Mouse (Mus musculus) ES-Bruce4 (cell line): ENCODE results near the gene Pxdn. TPM values are rescaled to one million over a fixed set of nuclear protein-coding genes. Genes with fewer than 3 reads are reported as not detected.

Source experiments
- H3K27ac ChIP-seq: 2 replicates; pipeline ENCODE4 v1.5.1; 2012; ENCODE audit warnings: low read length, inconsistent platforms; ENCODE audit not compliant: insufficient read depth
- H3K27me3 ChIP-seq: 2 replicates; pipeline ENCODE4 v1.6.1; 2012; ENCODE audit warnings: mild to moderate bottlenecking, low read length, inconsistent platforms; ENCODE audit not compliant: control insufficient read depth, poor library complexity, insufficient read depth, severe bottlenecking
- H3K36me3 ChIP-seq: 2 replicates; pipeline ENCODE4 v1.6.1; 2012; ENCODE audit warnings: inconsistent platforms, mild to moderate bottlenecking, low read length, moderate library complexity; ENCODE audit not compliant: control insufficient read depth, poor library complexity, insufficient read depth, severe bottlenecking
- H3K4me1 ChIP-seq: one replicate; pipeline ENCODE4 v1.8.1; 2011; ENCODE audit warnings: low read length; ENCODE audit not compliant: control insufficient read depth, insufficient read depth
- H3K4me3 ChIP-seq: 2 replicates; pipeline ENCODE4 v1.5.1; 2011; ENCODE audit warnings: low read depth, mild to moderate bottlenecking, low read length
- H3K9ac ChIP-seq: 2 replicates; pipeline ENCODE4 v1.6.1; 2012; ENCODE audit warnings: low read depth, mild to moderate bottlenecking, inconsistent platforms; ENCODE audit not compliant: poor library complexity, severe bottlenecking
- H3K9me3 ChIP-seq: replicated peaks from 2 replicates; pipeline ENCODE4 v1.6.1; 2012; ENCODE audit warnings: mild to moderate bottlenecking, low read length, inconsistent platforms; ENCODE audit not compliant: control insufficient read depth, poor library complexity, insufficient read depth, severe bottlenecking
- CTCF ChIP-seq: IDR thresholded peaks from one replicate; pipeline ENCODE4 v1.8.1; 2011; ENCODE audit warnings: low read depth, low read length
- EP300 ChIP-seq: IDR thresholded peaks from 2 replicates; pipeline ENCODE4 v1.6.1; 2011; ENCODE audit warnings: low read depth, low read length; ENCODE audit not compliant: insufficient read depth
- POLR2A ChIP-seq: IDR thresholded peaks from one replicate; pipeline ENCODE4 v1.8.1; 2011; ENCODE audit warnings: low read length; ENCODE audit not compliant: insufficient read depth
- polyA plus RNA-seq: library from polyadenylated mRNA; stranded (reverse); fragments of >200 nt; gene quantifications from 2 replicates; pipeline ENCODE4 v1.2.4, GENCODE M21; 2011; ENCODE audit warnings: low read depth; ENCODE audit not compliant: missing spikeins, insufficient read depth, insufficient read length

Pxdn gene
- polyA plus RNA-seq, 1 experiment = 44.4 TPM

DNA sequence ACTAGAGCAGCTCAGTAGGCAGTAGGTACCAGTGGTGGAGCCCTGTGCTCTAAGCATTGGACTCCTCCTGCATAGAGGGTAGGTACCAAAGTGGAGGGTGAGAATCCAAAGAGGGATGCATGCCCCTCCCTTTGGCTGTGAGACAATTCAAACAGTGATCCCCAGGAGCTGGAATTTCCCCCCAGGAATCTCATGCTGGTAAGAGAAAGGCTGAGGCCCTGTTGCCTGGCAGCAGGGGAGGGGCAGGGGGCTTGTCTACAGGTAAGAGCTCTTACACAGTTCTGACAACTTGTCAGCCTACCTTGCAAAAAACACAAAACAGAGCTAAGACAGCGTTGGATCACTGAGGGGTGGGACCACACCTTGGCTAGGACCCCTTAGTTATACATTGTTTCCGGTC, 3.9 kb upstream of the Pxdn start:
- no peak for TF ChIP-seq EP300
- TF ChIP-seq CTCF = no peak
- no peak for TF ChIP-seq POLR2A
- H3K9ac ChIP-seq = no peak overlapping the region

DNA sequence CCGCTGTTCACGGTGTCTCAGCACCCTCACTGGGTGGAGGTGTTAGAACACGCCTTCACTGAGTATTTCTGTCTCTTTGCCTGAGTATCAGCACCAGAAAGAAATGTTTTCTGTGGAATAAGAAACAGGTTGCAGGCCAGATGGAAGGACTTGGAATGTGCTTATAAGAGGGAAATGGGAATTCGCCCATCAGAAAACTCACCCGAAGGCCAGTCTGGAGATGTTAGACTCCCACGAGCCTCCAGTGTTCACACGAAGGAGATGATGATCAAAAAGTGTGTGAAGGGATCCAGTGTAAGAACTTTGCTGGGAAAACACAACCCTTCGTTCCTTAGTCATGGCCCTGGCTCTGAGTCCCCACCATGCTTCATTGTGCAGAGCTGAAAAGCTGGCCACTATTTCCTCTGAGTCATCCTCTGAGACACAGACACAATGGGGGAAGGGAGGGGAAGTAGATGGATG, 3.3 kb upstream of the Pxdn start:
- Histone ChIP-seq H3K9me3 (no peaks in the 10 kb centered on the region), H3K27me3 (no peaks in the 10 kb centered on the region), H3K36me3 (no peaks in the 10 kb centered on the region), H3K4me1 (no peaks in the 10 kb centered on the region), H3K4me3 (no peak overlapping the region), H3K27ac (no peak overlapping the region), H3K9ac (no peak overlapping the region)
- TF ChIP-seq POLR2A (no peak), CTCF (no peak), EP300 (no peak)

More for the DNA sequence above, 3.9 kb upstream of the Pxdn start:
- Histone ChIP-seq H3K27ac (no peak overlapping the region), H3K9me3 (no peaks in the 10 kb centered on the region), H3K36me3 (no peaks in the 10 kb centered on the region), H3K27me3 (no peaks in the 10 kb centered on the region), H3K4me1 (no peaks in the 10 kb centered on the region), H3K4me3 (no peak overlapping the region)

DNA sequence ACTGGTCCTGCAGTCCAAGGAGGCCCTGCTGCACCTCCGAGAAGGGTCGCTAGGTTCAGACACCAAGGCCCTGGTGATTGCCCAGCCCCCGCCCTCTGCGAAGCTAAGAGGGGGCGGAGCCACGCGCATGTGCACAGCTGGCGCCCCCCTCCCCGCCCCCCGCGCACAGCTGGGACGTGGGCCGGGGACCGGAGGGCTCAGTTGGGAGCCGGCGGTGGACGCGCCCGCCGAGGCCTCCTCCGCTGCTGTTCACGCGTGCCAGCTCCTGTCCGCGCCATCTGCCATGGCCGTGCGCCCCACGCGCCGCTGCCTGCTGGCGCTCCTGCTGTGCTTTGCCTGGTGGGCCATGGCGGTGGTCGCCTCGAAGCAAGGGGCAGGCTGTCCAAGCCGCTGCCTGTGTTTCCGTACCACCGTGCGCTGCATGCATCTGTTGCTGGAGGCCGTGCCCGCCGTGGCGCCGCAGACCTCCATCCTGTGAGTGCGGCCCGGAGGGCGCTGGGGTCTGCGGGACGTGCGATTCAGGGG, 505 bp downstream of the Pxdn start:
- H3K9ac ChIP-seq = peak overlapping the region; percentile 66
- TF ChIP-seq EP300 = no peak
- no peak for TF ChIP-seq CTCF
- TF ChIP-seq POLR2A = no peak
- H3K27me3 ChIP-seq = no peaks in the 10 kb centered on the region
- no peaks in the 10 kb centered on the region for H3K4me1 ChIP-seq
- H3K4me3 ChIP-seq = peak overlapping the region; percentile 79
- H3K36me3 ChIP-seq = no peaks in the 10 kb centered on the region
- no peak overlapping the region for H3K27ac ChIP-seq
- no peaks in the 10 kb centered on the region for H3K9me3 ChIP-seq

DNA sequence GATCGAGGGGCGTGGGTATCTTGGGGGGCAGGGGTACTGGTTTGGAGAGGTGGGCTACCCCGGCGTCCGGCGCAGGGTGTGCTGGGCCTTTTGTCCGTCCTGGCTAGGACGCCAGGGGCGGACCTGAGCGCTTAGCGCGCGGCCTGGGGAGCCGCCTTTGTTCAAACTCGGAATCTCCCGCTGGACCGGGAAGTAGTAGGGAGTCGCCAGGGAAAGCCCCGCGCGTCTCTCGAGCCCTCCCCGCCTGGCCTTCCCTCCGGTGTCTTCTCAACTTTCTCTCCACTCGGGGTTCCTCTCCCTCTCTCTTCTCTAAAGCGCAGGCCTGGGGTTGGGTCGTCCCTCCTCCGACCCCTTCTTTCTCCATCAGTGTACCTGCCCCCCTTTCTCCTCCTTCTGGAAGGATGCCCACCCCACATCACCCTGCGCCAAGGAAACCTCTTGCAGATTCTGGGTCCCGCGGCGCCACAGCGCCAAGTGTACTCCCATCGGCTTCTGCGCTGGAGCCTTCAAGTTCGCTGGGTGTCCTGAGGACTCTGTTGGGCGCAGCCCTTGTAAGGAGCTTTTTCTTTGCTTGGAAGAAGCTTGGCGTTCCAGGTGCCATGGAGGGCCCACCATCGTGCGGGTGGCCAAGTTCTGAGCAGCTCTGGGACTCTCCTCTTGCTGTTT, 1.1 kb downstream of the Pxdn start:
- H3K27ac ChIP-seq = no peak overlapping the region

DNA sequence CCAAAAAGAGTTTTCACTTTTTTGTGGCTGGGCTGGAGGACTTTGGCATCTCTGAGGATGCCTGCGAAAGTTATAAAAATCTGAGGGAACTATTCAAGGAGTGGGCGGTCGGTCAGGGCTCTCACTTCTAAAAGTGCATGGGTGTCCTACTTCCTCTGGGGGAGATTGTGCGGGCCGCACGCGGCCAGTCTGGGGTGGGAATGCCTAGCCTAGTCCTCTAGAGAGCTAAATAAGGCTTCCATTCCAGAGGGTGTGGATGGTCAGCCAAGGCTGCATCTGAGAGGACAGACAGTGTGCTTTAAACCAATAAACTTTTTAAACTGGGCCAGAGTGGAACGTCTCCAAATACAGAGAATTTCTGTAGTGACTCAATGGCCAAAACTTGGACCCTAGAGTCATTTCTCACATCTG, 1.9 kb downstream of the Pxdn start:
- TF ChIP-seq EP300 = no peak
- no peak for TF ChIP-seq POLR2A
- no peak for TF ChIP-seq CTCF
- Histone ChIP-seq H3K36me3 (no peaks in the 10 kb centered on the region), H3K27ac (no peak overlapping the region), H3K9ac (no peak overlapping the region), H3K9me3 (no peaks in the 10 kb centered on the region), H3K4me1 (no peaks in the 10 kb centered on the region), H3K27me3 (no peaks in the 10 kb centered on the region), H3K4me3 (no peak overlapping the region)

More for the DNA sequence above, 1.1 kb downstream of the Pxdn start:
- Histone ChIP-seq H3K9me3 (no peaks in the 10 kb centered on the region), H3K4me3 (peak overlapping the region; percentile 79), H3K27me3 (no peaks in the 10 kb centered on the region), H3K9ac (peak overlapping the region; percentile 66), H3K36me3 (no peaks in the 10 kb centered on the region), H3K4me1 (no peaks in the 10 kb centered on the region)
- TF ChIP-seq EP300 (no peak), CTCF (no peak), POLR2A (no peak)

DNA sequence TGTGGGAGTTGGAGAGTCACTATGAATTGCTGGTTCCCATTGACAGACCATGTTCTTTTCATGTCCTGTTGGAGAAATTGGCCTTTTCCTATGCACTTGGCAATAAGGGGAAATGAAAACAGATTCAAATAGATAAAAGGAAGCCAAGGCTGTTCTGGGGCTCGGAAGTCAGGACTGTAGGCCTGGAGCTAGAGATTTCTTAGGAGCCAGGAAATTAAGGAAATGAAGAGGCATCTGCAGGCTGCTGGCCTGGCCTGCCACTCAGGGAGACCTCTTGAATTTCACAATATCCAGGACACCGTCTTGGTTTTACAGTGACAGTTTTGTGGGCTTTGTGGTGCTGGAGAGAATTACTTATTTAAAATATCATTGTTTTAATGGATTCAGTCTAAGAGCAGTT, 5.0 kb downstream of the Pxdn start:
- H3K27ac ChIP-seq = no peak overlapping the region
- no peak for TF ChIP-seq POLR2A
- no peak for TF ChIP-seq CTCF
- TF ChIP-seq EP300 = no peak
- no peaks in the 10 kb centered on the region for H3K4me1 ChIP-seq
- no peaks in the 10 kb centered on the region for H3K36me3 ChIP-seq
- H3K9me3 ChIP-seq = no peaks in the 10 kb centered on the region
- no peak overlapping the region for H3K9ac ChIP-seq
- H3K4me3 ChIP-seq = no peak overlapping the region
- H3K27me3 ChIP-seq = no peaks in the 10 kb centered on the region; the same call in 1 of the 2 replicates
